In genomic region chr9:43457736-43458135, GRCm38 (mm10) we compare ENCODE assay signal across 24 mouse cellular contexts.
DNase-seq lines count a peak whose midpoint lies in the region; ATAC-seq and TF ChIP-seq lines count a peak whose summit lies in the region.
"Had no signal": no experiment of that assay in that cellular context is flagged by ENCODE, and none has a peak within 500 bp of the region (broad histone marks: within the 10 kb centered on the region; RNA-seq: fewer than 3 reads in every experiment).

No protein-coding gene starts in this region.

- no peak for TF ChIP-seq CTCF in heart, adult 2 months (IDR thresholded peaks at IDR 0.05)
- no peak for TF ChIP-seq CTCF in lung, adult 2 months (IDR thresholded peaks at IDR 0.05; ENCODE audit: insufficient read depth, low read length)

- H3K79me2 ChIP-seq in heart, adult 2 months (replicated peaks; ENCODE audit: control insufficient read depth, insufficient read depth, low read length): no peaks in the 10 kb centered on the region

- no peak for TF ChIP-seq POLR2A in heart, adult 2 months (IDR thresholded peaks at IDR 0.05; ENCODE audit: insufficient read depth, low read depth, low read length)
- TF ChIP-seq POLR2A in lung, adult 2 months (IDR thresholded peaks at IDR 0.05; ENCODE audit: borderline replicate concordance, extremely low read depth, low read depth, low read length): no peak

- WGBS in heart, adult 2 months: 95% methylated on average over 2 of the region's 2 CpGs
- 83% methylated on average over 2 of the region's 2 CpGs for WGBS in heart, embryonic 11.5 days (ENCODE audit: insufficient replicate concordance)
- 96% methylated on average over 2 of the region's 2 CpGs for WGBS in lung, adult 2 months

- H3K27me3 ChIP-seq in heart, adult 2 months (ENCODE audit: control insufficient read depth, insufficient read depth, low read length): peaks cover 2% of the 10 kb centered on the region
- peaks cover 33% of the 10 kb centered on the region for H3K27me3 ChIP-seq in heart, embryonic 11.5 days (ENCODE audit: control insufficient read depth, insufficient read depth, low read length)

- no peaks in the 10 kb centered on the region; the same call in 1 of the 2 replicates for H3K4me1 ChIP-seq in heart, adult 2 months (ENCODE audit: control insufficient read depth, insufficient read depth, low read length)
- H3K4me1 ChIP-seq in heart, embryonic 11.5 days (ENCODE audit: control insufficient read depth, insufficient read depth, low read length): no peaks in the 10 kb centered on the region
- no peaks in the 10 kb centered on the region for H3K4me1 ChIP-seq in lung, adult 2 months (ENCODE audit: control insufficient read depth, insufficient read depth, low read length)
- H3K4me1 ChIP-seq: limb, embryonic 12.5 days had no signal

- H3K9me3 ChIP-seq in heart, embryonic 11.5 days (replicated peaks; ENCODE audit: control insufficient read depth, low read length): no peaks in the 10 kb centered on the region
- H3K9me3 ChIP-seq: embryonic facial prominence, embryonic 13.5 days; forebrain, embryonic 12.5 days; heart, embryonic 15.5 days; limb, embryonic 12.5 days; midbrain, embryonic 13.5 days had no signal

- intact Hi-C loops in heart, adult 2 months (cut with DNase I): no loop called here

- no peaks in the 10 kb centered on the region for H3K36me3 ChIP-seq in heart, adult 2 months (ENCODE audit: control insufficient read depth, insufficient read depth, low read length)
- H3K36me3 ChIP-seq in heart, embryonic 11.5 days (ENCODE audit: control insufficient read depth, insufficient read depth, low read length): no peaks in the 10 kb centered on the region
- H3K36me3 ChIP-seq: embryonic facial prominence, embryonic 13.5 days; forebrain, embryonic 12.5 days; heart, embryonic 15.5 days; limb, embryonic 12.5 days; midbrain, embryonic 13.5 days had no signal

- H3K4me3 ChIP-seq in heart, adult 2 months: no peak overlapping the region
- H3K4me3 ChIP-seq in heart, embryonic 11.5 days (ENCODE audit: low read depth, low read length): no peak overlapping the region
- H3K4me3 ChIP-seq in lung, adult 2 months (replicated peaks; ENCODE audit: extremely low read depth, low read depth, low read length): no peak overlapping the region
- H3K4me3 ChIP-seq: embryonic facial prominence, embryonic 13.5 days; erythroblast, embryonic 14.5 days; forebrain, embryonic 12.5 days; heart, embryonic 15.5 days; limb, embryonic 12.5 days; midbrain, embryonic 13.5 days had no signal

- ATAC-seq in heart, embryonic 11.5 days (replicated peaks; ENCODE audit: insufficient number of reproducible peaks, low FRiP score, low TSS enrichment): no peak
- ATAC-seq: hindbrain, postnatal 0 days; intestine, embryonic 16.5 days; liver, postnatal 0 days; midbrain, embryonic 13.5 days had no signal

- peak; percentile 47 for DNase-seq in adrenal gland, postnatal 14 days
- no peak for DNase-seq in adrenal gland, postnatal 25 days
- peak; percentile 26 to 36 for DNase-seq in heart, adult 2 months
- DNase-seq in kidney, adult 9 months: peak; percentile 61
- DNase-seq in kidney, adult 18-20 months: no peak
- peak; percentile 34 for DNase-seq in skeletal muscle tissue, adult 2 months (ENCODE audit: low read depth, low spot score)
- DNase-seq in lung, adult 2 months: no peak
- DNase-seq: cerebellum, adult 2 months; cerebellum, postnatal 25 days; liver, postnatal 0 days; lung, postnatal 10 days; thymus, adult 2 months; thymus, postnatal 4 days had no signal

- H3K9ac ChIP-seq in heart, adult 2 months (ENCODE audit: low read depth, low read length): no peak overlapping the region
- H3K9ac ChIP-seq in heart, embryonic 11.5 days (ENCODE audit: low read depth, low read length): no peak overlapping the region
- H3K9ac ChIP-seq: embryonic facial prominence, embryonic 13.5 days; forebrain, embryonic 12.5 days; heart, embryonic 15.5 days; limb, embryonic 12.5 days; liver, postnatal 0 days; midbrain, embryonic 13.5 days had no signal

- no peak overlapping the region for H3K27ac ChIP-seq in heart, adult 2 months
- no peak overlapping the region for H3K27ac ChIP-seq in heart, embryonic 11.5 days (ENCODE audit: low read depth, low read length)
- H3K27ac ChIP-seq: embryonic facial prominence, embryonic 13.5 days; forebrain, embryonic 12.5 days; heart, embryonic 15.5 days; hindbrain, postnatal 0 days; limb, embryonic 12.5 days; midbrain, embryonic 13.5 days; stomach, postnatal 0 days had no signal

- no peak for TF ChIP-seq EP300 in heart, adult 2 months (IDR thresholded peaks at IDR 0.05; ENCODE audit: insufficient read depth, low read depth, low read length)

- H3K4me2 ChIP-seq in heart, embryonic 11.5 days: no peak overlapping the region
- H3K4me2 ChIP-seq: embryonic facial prominence, embryonic 13.5 days; forebrain, embryonic 12.5 days; heart, embryonic 15.5 days; limb, embryonic 12.5 days; liver, embryonic 11.5 days; midbrain, embryonic 13.5 days had no signal

Comparison
In these comparisons a context has a peak if more than half of its experiments do, and no peak if none do; other contexts are left out.
1. DNase-seq: peak in adrenal gland, postnatal 14 days (single experiment), heart, adult 2 months (2 of 2), kidney, adult 9 months (single experiment) and skeletal muscle tissue, adult 2 months (single experiment); none in adrenal gland, postnatal 25 days (single experiment), kidney, adult 18-20 months (single experiment) and lung, adult 2 months (single experiment).